Mouse (Mus musculus) C2C12 (cell line): ENCODE results near the gene Cadm1.

Experiments
- CTCF ChIP-seq: IDR thresholded peaks from one replicate; pipeline ENCODE4 v1.5.1; 2011; ENCODE audit not compliant: control insufficient read depth, insufficient read depth, insufficient read length
- MYOD1 ChIP-seq: IDR thresholded peaks from one replicate; pipeline ENCODE4 v1.6.1; 2011; ENCODE audit warnings: low read depth; ENCODE audit not compliant: control insufficient read depth, insufficient read length
- MYOG ChIP-seq: IDR thresholded peaks from one replicate; pipeline ENCODE4 v1.6.1; 2011; ENCODE audit not compliant: control insufficient read depth, insufficient read length; ENCODE audit errors: extremely low read depth
- USF1 ChIP-seq: IDR thresholded peaks from one replicate; pipeline ENCODE4 v1.6.1; 2011; ENCODE audit warnings: low read depth, mild to moderate bottlenecking, control low read depth, moderate library complexity

DNA sequence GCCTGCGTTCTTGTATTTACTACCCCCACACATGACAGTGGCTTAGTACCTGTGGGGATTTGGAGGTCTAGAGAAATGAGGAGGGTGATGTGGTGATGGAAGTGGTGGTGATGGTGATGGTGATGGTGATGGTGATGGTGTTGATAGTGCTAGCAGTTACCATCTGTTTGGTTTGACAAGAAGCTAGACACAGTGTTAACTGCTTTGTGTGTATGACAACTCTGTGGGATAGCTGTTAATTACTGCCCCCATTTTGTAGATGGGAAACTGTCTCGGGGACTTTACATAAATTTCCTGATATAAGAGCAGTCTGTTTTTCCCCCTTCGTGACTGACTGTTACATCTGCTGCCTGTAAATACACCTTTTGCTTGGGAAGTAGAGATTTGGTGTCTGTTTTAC, 256.7 kb downstream of the Cadm1 start:
- TF ChIP-seq USF1 (no peak), CTCF (no peak), MYOD1 (no peak), MYOG (no peak)
